Mouse (Mus musculus): ENCODE data around the gene Cbr1. TPM values are rescaled to one million over a fixed set of nuclear protein-coding genes. Genes with fewer than 3 reads are reported as not detected.

Cbr1 gene
- total RNA-seq, 2 experiments from 2014 or later = 4.8 to 6.6 TPM

Other genes with a start within 250 kb of the Cbr1 start
- 3.9 and 6.7 TPM in 2 replicates for gene Setd4, start 1.8 kb upstream of the Cbr1 start, total RNA-seq (2015)
- 1.9 and 2.7 TPM in 2 replicates for gene Setd4, start 1.8 kb upstream of the Cbr1 start, total RNA-seq (2017)
- not detected in 2 replicates for gene Gm5678, start 22.2 kb downstream of the Cbr1 start, total RNA-seq (2015)
- not detected in 2 replicates for gene Gm5678, start 22.2 kb downstream of the Cbr1 start, total RNA-seq (2017)
- 0.83 and 1.8 TPM in 2 replicates for gene Cbr3, start 77.4 kb downstream of the Cbr1 start, total RNA-seq (2015)
- 0.73 and 1.3 TPM in 2 replicates for gene Cbr3, start 77.4 kb downstream of the Cbr1 start, total RNA-seq (2017)
- 20.3 and 38.8 TPM in 2 replicates for gene Dop1b, start 106.1 kb downstream of the Cbr1 start, total RNA-seq (2015)
- 10.5 and 15.2 TPM in 2 replicates for gene Dop1b, start 106.1 kb downstream of the Cbr1 start, total RNA-seq (2017)
- gene Morc3, start 226.3 kb downstream of the Cbr1 start, total RNA-seq (2015) = 123 and 137 TPM in 2 replicates
- gene Morc3, start 226.3 kb downstream of the Cbr1 start, total RNA-seq (2017) = 216 and 248 TPM in 2 replicates